Mouse (Mus musculus): ENCODE data around the gene Mamld1. TPM values are rescaled to one million over a fixed set of nuclear protein-coding genes. Genes with fewer than 3 reads are reported as not detected.

Gene Mamld1
- polyA plus RNA-seq, 1 experiment from 2014 or later, result 4.3 TPM

- peaks cover 2% of the 10 kb centered on the region; the same call in 1 of the 2 replicates for H3K27me3 ChIP-seq (ENCODE audit: control insufficient read depth, insufficient read depth, low read length)
- H3K4me3 ChIP-seq (ENCODE audit: low read depth, low read length), result no peak overlapping the region
- no peak overlapping the region for H3K27ac ChIP-seq (ENCODE audit: low read depth, low read length)
- no peak overlapping the region for H3K4me2 ChIP-seq
- no peak for ATAC-seq (replicated peaks; ENCODE audit: insufficient number of reproducible peaks, low FRiP score, low TSS enrichment)
- WGBS (ENCODE audit: insufficient replicate concordance), result 87% methylated on average over 4 of the region's 4 CpGs
- no peaks in the 10 kb centered on the region for H3K4me1 ChIP-seq (ENCODE audit: control insufficient read depth, insufficient read depth, low read length)
- no peaks in the 10 kb centered on the region for H3K9me3 ChIP-seq (replicated peaks; ENCODE audit: control insufficient read depth, low read length)
- no peaks in the 10 kb centered on the region for H3K36me3 ChIP-seq (ENCODE audit: control insufficient read depth, insufficient read depth, low read length)
- H3K9ac ChIP-seq (ENCODE audit: low read depth, low read length), result no peak overlapping the region
Measured at GRCm38 (mm10) chrX:71183671-71184070, 133.6 kb downstream of the Mamld1 start.

GRCm38 (mm10) chrX:71186396-71186795, 136.3 kb downstream of the Mamld1 start:
- Histone ChIP-seq H3K4me1 (ENCODE audit: control insufficient read depth, insufficient read depth, low read length) (no peaks in the 10 kb centered on the region), H3K9me3 (replicated peaks; ENCODE audit: control insufficient read depth, low read length) (no peaks in the 10 kb centered on the region), H3K36me3 (ENCODE audit: control insufficient read depth, insufficient read depth, low read length) (no peaks in the 10 kb centered on the region), H3K27ac (ENCODE audit: low read depth, low read length) (no peak overlapping the region), H3K4me3 (ENCODE audit: low read depth, low read length) (no peak overlapping the region), H3K27me3 (ENCODE audit: control insufficient read depth, insufficient read depth, low read length) (peaks cover 6% of the 10 kb centered on the region), H3K9ac (ENCODE audit: low read depth, low read length) (no peak overlapping the region), H3K4me2 (no peak overlapping the region)
- ATAC-seq (replicated peaks; ENCODE audit: insufficient number of reproducible peaks, low FRiP score, low TSS enrichment), result no peak
- 63% methylated on average over 1 of the region's 1 CpGs for WGBS (ENCODE audit: insufficient replicate concordance)

- no peak for ATAC-seq (replicated peaks; ENCODE audit: insufficient number of reproducible peaks, low FRiP score, low TSS enrichment)
- no peak overlapping the region for H3K9ac ChIP-seq (ENCODE audit: low read depth, low read length)
- no peaks in the 10 kb centered on the region for H3K4me1 ChIP-seq (ENCODE audit: control insufficient read depth, insufficient read depth, low read length)
- H3K27me3 ChIP-seq (ENCODE audit: control insufficient read depth, insufficient read depth, low read length), result no peaks in the 10 kb centered on the region
- no peak overlapping the region for H3K27ac ChIP-seq (ENCODE audit: low read depth, low read length)
- H3K9me3 ChIP-seq (replicated peaks; ENCODE audit: control insufficient read depth, low read length), result no peaks in the 10 kb centered on the region
- no peak overlapping the region for H3K4me2 ChIP-seq
- no peaks in the 10 kb centered on the region for H3K36me3 ChIP-seq (ENCODE audit: control insufficient read depth, insufficient read depth, low read length)
- H3K4me3 ChIP-seq (ENCODE audit: low read depth, low read length), result no peak overlapping the region
- WGBS (ENCODE audit: insufficient replicate concordance), result 70% methylated on average over 2 of the region's 2 CpGs
Measured at GRCm38 (mm10) chrX:71204776-71205175, 154.7 kb downstream of the Mamld1 start.

Other genes starting within 250 kb of the Mamld1 start
- 3.5 and 4.2 TPM in 2 replicates for gene Mtm1, start 160.5 kb downstream of the Mamld1 start, polyA plus RNA-seq (2014; fragmentation: Nextera tagmentation; extraction: Ambion mirVana)

Measured in heart, embryonic 11.5 days (tissue).